Mouse (Mus musculus) neural tube, embryonic 11.5 days (tissue): ENCODE measurements around the gene Tmem108. TPM values are rescaled to one million over a fixed set of nuclear protein-coding genes. Genes with fewer than 3 reads are reported as not detected.

Experiments used
- ATAC-seq: fragments of 200-750 bp; cut with Nextera tagmentation; 2 replicates; pipeline ENCODE4 v1.8.0; 2017; ENCODE audit warnings: moderate number of reproducible peaks, mild to moderate bottlenecking, moderate TSS enrichment, moderate library complexity; ENCODE audit not compliant: insufficient read depth, low FRiP score, low TSS enrichment
- DNase-seq: peaks from one replicate; pipeline ENCODE4 v3.0.0-alpha.2; 2015; ENCODE audit warnings: low spot score
- H3K27ac ChIP-seq: fragments of 300-500 bp; sonication (generic); 2 replicates; pipeline ENCODE4 v1.5.1; 2014; ENCODE audit warnings: low read depth, mild to moderate bottlenecking, low read length
- H3K27me3 ChIP-seq: fragments of 300-500 bp; sonication (generic); 2 replicates; pipeline ENCODE4 v1.6.1; 2014; ENCODE audit warnings: mild to moderate bottlenecking, low read length, mixed read lengths; ENCODE audit not compliant: control insufficient read depth, insufficient read depth
- H3K36me3 ChIP-seq: fragments of 300-500 bp; sonication (generic); 2 replicates; pipeline ENCODE4 v1.6.1; 2014; ENCODE audit warnings: mild to moderate bottlenecking, low read length, moderate library complexity, mixed read lengths; ENCODE audit not compliant: control insufficient read depth, insufficient read depth
- H3K4me1 ChIP-seq: fragments of 300-500 bp; sonication (generic); 2 replicates; pipeline ENCODE4 v1.6.1; 2014; ENCODE audit warnings: low read length, mixed read lengths; ENCODE audit not compliant: control insufficient read depth, insufficient read depth
- H3K4me2 ChIP-seq: fragments of 300-500 bp; sonication (generic); 2 replicates; pipeline ENCODE4 v1.6.1; 2014; ENCODE audit warnings: low read depth, mild to moderate bottlenecking, moderate library complexity
- H3K4me3 ChIP-seq: fragments of 300-500 bp; sonication (generic); 2 replicates; pipeline ENCODE4 v1.5.1; 2014; ENCODE audit warnings: low read depth, low read length
- H3K9ac ChIP-seq: fragments of 300-500 bp; sonication (generic); 2 replicates; pipeline ENCODE4 v1.6.1; 2014; ENCODE audit warnings: mild to moderate bottlenecking, low read length
- H3K9me3 ChIP-seq: fragments of 300-500 bp; sonication (generic); 2 replicates; pipeline ENCODE4 v1.6.1; 2016; ENCODE audit warnings: low read length; ENCODE audit not compliant: control insufficient read depth
- WGBS: fragments of 180-500 bp; shearing (Covaris S2); extraction: QIAGEN DNeasy Blood & Tissue Kit; methylation state at CpG from one replicate; pipeline ENCODE4 v1.1.7; 2014; 5-methylcytosine and 5-hydroxymethylcytosine counted together
- polyA plus RNA-seq: library from polyadenylated mRNA; unstranded; fragments of >200 nt; fragmentation: Nextera tagmentation; extraction: Ambion mirVana; gene quantifications from 2 replicates; pipeline ENCODE4 v1.2.1, GENCODE M21; 2014

Tmem108 gene
- polyA plus RNA-seq, 1 experiment from 2014 or later: 19.9 TPM

DNA sequence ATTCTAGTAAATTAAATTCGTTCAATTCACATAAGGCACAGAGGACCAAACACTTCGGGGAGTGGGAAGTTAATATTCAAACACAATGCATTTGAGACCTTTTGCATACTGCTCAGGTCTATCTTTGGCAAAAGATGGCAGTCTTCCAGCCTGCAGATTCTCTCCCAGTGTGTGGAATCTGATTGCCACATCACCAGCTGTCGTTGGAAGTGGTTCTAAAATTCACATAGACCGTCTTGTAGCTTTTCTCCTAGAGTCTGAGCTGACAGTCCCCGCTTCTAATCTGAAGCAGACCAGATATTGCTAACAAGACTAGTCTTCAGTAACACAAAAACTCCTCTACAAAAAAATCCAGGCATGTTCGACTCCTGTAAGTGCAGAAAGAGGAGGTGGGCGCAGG lies 203.4 kb downstream of the Tmem108 start:
- Histone ChIP-seq H3K4me1 (0 out of 2 replicates have a peak, but pooled peaks cover 2% of the 10 kb centered on the region), H3K27me3 (no peaks in the 10 kb centered on the region), H3K9ac (no peak overlapping the region), H3K27ac (no peak overlapping the region), H3K4me3 (no peak overlapping the region), H3K4me2 (no peak overlapping the region), H3K9me3 (no peaks in the 10 kb centered on the region), H3K36me3 (no peaks in the 10 kb centered on the region)
- 86% methylated on average over 7 of the region's 7 CpGs for WGBS
- DNase-seq (no peak), ATAC-seq (no peak)

DNA sequence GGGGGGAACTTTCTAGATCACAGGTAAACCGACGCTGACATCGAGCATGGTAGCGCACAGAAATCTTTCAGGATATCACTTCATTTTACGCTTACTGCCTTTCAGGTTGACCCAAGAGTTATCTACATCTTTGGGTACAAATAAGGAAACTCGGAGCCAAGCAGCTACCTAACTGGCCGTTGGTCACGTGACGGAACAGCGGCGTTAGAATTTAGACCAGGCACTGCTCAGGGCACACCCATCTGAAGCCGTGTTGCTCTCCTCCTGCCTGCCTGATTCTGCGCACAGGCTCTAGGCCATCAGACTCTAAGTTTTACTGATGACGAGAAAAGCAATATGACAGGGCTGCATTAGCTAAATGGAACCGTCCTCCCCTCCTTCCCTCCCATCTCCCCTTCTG lies 204.6 kb downstream of the Tmem108 start:
- 91% methylated on average over 15 of the region's 15 CpGs for WGBS
- Histone ChIP-seq H3K9ac (no peak overlapping the region), H3K4me1 (0 out of 2 replicates have a peak, but pooled peaks cover 2% of the 10 kb centered on the region), H3K9me3 (no peaks in the 10 kb centered on the region), H3K4me3 (no peak overlapping the region), H3K4me2 (no peak overlapping the region), H3K27ac (no peak overlapping the region), H3K27me3 (no peaks in the 10 kb centered on the region), H3K36me3 (no peaks in the 10 kb centered on the region)
- ATAC-seq: no peak
- DNase-seq: no peak

DNA sequence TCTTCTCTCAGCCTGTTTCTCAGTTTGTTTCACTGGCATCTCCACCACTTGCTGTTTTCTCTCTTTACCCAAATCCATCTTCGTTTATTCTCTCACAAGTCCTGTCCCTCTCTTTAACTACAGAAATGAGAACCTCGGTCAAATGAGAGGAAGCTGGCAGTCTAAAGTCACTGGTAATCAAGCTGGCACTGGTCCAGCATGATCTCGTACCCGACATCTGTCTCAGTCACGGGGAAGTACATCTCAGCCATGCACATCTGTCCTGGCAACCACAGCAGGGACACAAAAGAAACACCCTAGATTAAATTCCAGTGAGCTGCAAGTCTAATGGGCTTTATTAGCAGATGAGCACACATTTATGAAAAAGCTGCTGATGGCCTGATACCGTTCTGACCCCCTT lies 206.3 kb downstream of the Tmem108 start:
- DNase-seq (no peak), ATAC-seq (no peak)
- H3K27me3 ChIP-seq: no peaks in the 10 kb centered on the region
- no peak overlapping the region for H3K4me2 ChIP-seq
- H3K9ac ChIP-seq: no peak overlapping the region
- no peak overlapping the region for H3K4me3 ChIP-seq
- 81% methylated on average over 6 of the region's 6 CpGs for WGBS
- no peak overlapping the region for H3K27ac ChIP-seq
- H3K36me3 ChIP-seq: no peaks in the 10 kb centered on the region
- H3K4me1 ChIP-seq: peaks cover 2% of the 10 kb centered on the region; the same call in 1 of the 2 replicates
- no peaks in the 10 kb centered on the region for H3K9me3 ChIP-seq

DNA sequence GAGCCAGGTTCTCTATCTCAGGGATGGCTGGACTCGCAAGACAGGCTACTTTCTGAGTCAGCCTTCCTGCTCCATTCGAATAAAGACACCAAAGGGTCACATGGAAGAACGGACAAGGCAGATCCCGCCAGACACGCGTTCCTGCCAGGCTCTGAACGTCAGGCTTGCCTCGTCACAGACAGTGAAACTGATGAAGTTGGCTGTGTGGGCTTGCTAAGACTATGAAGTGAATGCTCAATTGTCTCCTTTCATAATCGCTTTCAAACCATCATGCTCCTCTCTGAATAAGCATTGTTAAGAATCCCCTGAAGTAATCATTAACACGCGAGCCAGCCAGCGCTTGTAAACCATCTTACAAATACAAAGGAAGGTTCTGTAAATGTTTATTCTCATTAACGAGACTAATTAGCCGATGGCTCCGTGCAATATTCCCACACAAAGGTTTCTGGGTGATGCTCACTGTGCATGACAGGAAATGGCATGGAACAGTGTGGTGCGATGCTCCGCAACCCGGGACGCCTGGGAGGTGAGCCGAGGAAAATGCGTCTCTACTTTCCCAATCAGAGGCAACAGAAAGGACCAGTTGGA lies 210.9 kb downstream of the Tmem108 start:
- H3K27me3 ChIP-seq: no peaks in the 10 kb centered on the region
- H3K27ac ChIP-seq: no peak overlapping the region
- no peak for ATAC-seq
- no peak overlapping the region for H3K9ac ChIP-seq
- 40% methylated on average over 21 of the region's 21 CpGs for WGBS
- H3K9me3 ChIP-seq: no peaks in the 10 kb centered on the region
- H3K4me1 ChIP-seq: peaks cover 2% of the 10 kb centered on the region; the same call in 1 of the 2 replicates
- H3K4me3 ChIP-seq: no peak overlapping the region
- H3K4me2 ChIP-seq: peak overlapping the region; percentile 19; the same call in 1 of the 2 replicates
- DNase-seq: peak; percentile 35
- no peaks in the 10 kb centered on the region for H3K36me3 ChIP-seq

DNA sequence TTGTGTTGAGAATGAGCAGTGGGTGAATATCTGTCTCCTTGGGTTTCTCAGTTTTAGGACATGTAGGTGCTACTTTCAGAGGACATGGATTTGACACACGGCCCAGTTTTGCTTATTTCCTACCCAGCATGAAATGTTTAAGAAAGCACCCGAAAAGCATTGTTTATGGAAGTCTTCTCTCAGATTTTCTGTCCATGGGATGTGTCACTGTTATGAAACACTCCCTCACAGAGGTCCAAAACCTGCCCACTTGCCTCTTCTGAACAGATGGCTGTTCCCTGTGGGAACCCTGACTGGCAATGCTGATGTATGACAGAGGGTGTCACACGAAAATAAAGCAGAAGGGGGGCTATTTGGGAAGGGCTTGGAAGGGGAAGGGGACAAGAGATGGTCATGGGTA lies 212.5 kb downstream of the Tmem108 start:
- no peaks in the 10 kb centered on the region for H3K27me3 ChIP-seq
- no peak overlapping the region for H3K4me2 ChIP-seq
- WGBS: 74% methylated on average over 3 of the region's 3 CpGs
- H3K27ac ChIP-seq: no peak overlapping the region
- H3K9me3 ChIP-seq: no peaks in the 10 kb centered on the region
- peaks cover 2% of the 10 kb centered on the region; the same call in 1 of the 2 replicates for H3K4me1 ChIP-seq
- ATAC-seq: no peak
- H3K9ac ChIP-seq: no peak overlapping the region
- no peak for DNase-seq
- H3K36me3 ChIP-seq: no peaks in the 10 kb centered on the region
- H3K4me3 ChIP-seq: no peak overlapping the region

DNA sequence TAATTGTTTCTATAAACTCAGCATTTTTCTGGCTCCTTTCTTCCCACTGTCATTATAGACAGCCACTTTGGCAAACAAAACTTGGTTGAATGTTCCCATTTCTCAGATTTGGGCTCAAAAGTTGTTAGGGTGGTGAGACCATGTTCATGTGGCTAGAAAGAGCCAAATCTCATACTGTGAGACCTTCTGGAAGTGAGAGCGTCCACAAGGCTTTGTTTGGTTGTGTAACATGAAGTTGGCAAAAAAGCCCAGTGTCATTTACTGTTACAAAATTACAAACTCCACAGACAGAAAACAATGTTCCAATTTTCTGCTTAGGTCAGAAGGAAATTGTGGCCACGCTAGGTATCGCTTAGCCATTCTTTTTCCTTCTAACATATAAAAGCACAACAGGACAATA lies 213.0 kb downstream of the Tmem108 start:
- Histone ChIP-seq H3K9ac (no peak overlapping the region), H3K4me1 (peaks cover 2% of the 10 kb centered on the region; the same call in 1 of the 2 replicates), H3K27ac (no peak overlapping the region), H3K4me3 (no peak overlapping the region), H3K9me3 (no peaks in the 10 kb centered on the region), H3K4me2 (no peak overlapping the region), H3K27me3 (no peaks in the 10 kb centered on the region), H3K36me3 (no peaks in the 10 kb centered on the region)
- no peak for DNase-seq
- 89% methylated on average over 3 of the region's 3 CpGs for WGBS
- ATAC-seq: no peak

DNA sequence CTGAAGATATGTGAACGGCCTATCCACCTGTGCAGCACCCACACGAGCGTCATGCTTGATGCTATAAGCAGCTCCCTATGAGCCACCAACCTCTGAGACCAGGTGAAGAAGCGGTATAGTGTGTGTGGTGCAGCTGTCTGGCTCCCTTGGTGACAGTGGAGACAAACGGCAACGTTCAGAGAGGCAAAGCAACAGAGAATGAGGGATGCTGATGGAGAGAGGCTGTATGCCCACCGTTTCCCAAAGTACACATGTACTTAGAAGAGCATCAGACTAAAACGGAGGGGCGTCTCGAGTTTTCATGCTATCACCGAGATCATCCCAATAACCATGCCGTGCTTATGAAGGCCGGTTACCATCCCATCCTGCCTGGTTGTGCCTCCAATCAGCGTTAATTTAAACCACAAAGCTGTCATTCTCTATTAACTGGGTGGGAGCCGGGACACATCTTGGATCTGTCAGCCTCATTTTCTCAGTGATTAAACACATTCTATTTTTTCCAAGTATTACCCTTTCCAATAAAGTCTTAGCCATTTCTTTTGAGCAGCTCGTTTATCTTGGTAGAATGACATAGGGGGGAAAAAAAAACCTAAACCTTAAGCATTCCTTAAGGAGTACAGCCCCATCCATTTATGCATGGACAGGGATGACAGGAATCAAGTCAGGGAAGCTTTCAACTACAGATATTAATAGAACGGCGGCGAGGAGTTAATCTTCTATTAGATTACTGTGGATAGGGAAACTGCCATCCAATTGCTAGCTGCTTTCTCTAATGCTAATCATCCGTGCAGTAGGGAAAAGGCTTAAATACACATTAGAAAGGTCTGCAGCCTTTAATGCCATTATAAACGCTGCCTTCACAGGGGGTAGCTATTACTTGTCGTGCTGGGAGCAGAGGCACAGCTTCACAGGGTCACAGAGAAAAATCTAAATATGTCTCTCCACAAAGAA lies 214.7 kb downstream of the Tmem108 start:
- Histone ChIP-seq H3K9ac (no peak overlapping the region), H3K27ac (no peak overlapping the region), H3K36me3 (no peaks in the 10 kb centered on the region), H3K27me3 (no peaks in the 10 kb centered on the region), H3K4me2 (no peak overlapping the region), H3K4me3 (no peak overlapping the region), H3K4me1 (peaks cover 2% of the 10 kb centered on the region; the same call in 1 of the 2 replicates), H3K9me3 (no peaks in the 10 kb centered on the region)
- ATAC-seq (no peak), DNase-seq (no peak)
- 61% methylated on average over 22 of the region's 22 CpGs for WGBS

DNA sequence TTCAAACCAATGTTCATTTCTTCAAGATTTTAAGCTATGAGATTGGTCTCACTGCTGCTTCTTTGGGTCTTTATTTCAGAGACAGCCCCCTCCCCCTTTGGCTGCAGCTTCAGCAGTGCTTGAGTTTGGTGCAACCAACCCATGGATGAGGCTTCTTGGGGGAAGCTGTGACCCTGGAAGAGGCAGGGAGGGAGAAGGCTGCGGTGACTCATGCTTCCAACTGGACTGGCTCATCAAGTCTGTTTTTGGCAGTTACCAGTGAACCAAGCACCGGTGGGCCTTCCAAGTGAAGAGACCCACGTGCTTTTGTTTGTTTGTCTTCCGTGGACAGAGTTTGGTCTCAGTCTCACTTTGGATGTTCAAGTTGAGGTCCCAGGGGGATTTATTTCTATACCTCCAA lies 215.9 kb downstream of the Tmem108 start:
- no peak overlapping the region for H3K9ac ChIP-seq
- H3K36me3 ChIP-seq: no peaks in the 10 kb centered on the region
- H3K9me3 ChIP-seq: no peaks in the 10 kb centered on the region
- 81% methylated on average over 4 of the region's 4 CpGs for WGBS
- ATAC-seq: no peak
- H3K4me1 ChIP-seq: peaks cover 2% of the 10 kb centered on the region; the same call in 1 of the 2 replicates
- no peak for DNase-seq
- no peak overlapping the region for H3K4me3 ChIP-seq
- H3K4me2 ChIP-seq: no peak overlapping the region
- H3K27ac ChIP-seq: no peak overlapping the region
- H3K27me3 ChIP-seq: no peaks in the 10 kb centered on the region
